8 mouse cellular contexts compared by ENCODE assay signal in the genomic region with DNA sequence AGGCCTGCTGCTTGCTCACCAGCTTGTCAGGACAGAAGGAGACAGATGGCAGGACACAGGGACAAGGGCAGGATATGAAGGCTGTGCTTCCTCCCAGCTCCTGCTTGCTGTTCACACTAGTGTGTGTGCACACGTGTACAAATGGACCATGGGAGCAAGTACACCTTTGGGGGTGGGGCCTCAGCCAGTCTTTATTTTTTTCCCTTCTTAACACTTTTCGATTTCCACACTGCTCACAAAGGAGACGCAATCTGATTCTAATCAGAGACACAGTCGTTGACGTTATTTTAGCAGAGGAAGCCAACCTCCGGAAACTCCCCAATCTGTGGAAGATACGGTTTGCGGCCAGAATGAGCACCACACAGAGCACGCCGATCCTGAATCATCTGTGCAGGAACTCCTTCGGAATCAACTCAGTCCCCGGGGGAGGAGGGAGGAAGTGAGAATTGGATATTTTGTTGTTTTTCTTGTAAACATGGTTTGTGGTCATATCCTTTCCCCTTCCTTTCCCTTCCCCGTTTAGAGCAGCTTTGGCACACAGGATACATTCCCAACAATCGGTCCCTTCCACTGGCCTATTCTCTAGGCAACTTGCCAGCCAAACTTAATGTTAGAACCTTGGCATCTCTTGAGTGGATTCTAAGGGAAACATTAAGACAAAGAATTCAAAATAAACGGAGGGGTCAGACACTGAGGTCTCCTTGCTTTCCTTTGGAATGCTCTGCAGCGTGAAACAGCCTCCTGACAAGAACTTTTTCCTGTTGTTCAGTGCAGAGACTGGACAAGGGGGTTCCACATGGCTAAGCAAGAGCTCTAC. TPM values are rescaled to one million over a fixed set of nuclear protein-coding genes. Genes with fewer than 3 reads are reported as not detected.
DNase-seq lines count a peak whose midpoint lies in the region; ATAC-seq lines count a peak whose summit lies in the region.

No protein-coding gene starts in this region.

- peak overlapping the region; percentile 77 for H3K27ac ChIP-seq in embryonic facial prominence, embryonic 15.5 days (replicated peaks)
- H3K27ac ChIP-seq in hindbrain, embryonic 16.5 days (ENCODE audit: low read depth, low read length) = no peak overlapping the region
- peak overlapping the region; percentile 49; the same call in 1 of the 2 replicates for H3K27ac ChIP-seq in liver, embryonic 11.5 days (ENCODE audit: low read depth, low read length)
- H3K27ac ChIP-seq in stomach, embryonic 14.5 days (ENCODE audit: low read length) = peak overlapping the region; percentile 66; the same call in 1 of the 2 replicates

- DNase-seq in cerebellum, adult 11-12 months = peak; percentile 31
- no peak for DNase-seq in cerebellum, postnatal 10 days
- peak; percentile 56 for DNase-seq in 3134 (ENCODE audit: extremely low read depth, insufficient read length, low spot score)
- DNase-seq in liver, embryonic 11.5 days (ENCODE audit: low spot score) = no peak
- no peak for DNase-seq in layer of hippocampus, adult 8-10 months (ENCODE audit: low spot score in 2 of 2)

- H3K4me1 ChIP-seq in embryonic facial prominence, embryonic 15.5 days = peaks cover 22% of the 10 kb centered on the region; the same call in 1 of the 2 replicates
- no peaks in the 10 kb centered on the region for H3K4me1 ChIP-seq in hindbrain, embryonic 16.5 days (ENCODE audit: control insufficient read depth, insufficient read depth, low read depth, low read length)
- peaks cover 4% of the 10 kb centered on the region for H3K4me1 ChIP-seq in liver, embryonic 11.5 days (replicated peaks; ENCODE audit: control insufficient read depth, insufficient read depth, low read length)
- H3K4me1 ChIP-seq in stomach, embryonic 14.5 days (ENCODE audit: control insufficient read depth, insufficient read depth, low read length) = no peaks in the 10 kb centered on the region

- no peaks in the 10 kb centered on the region for H3K36me3 ChIP-seq in embryonic facial prominence, embryonic 15.5 days
- no peaks in the 10 kb centered on the region for H3K36me3 ChIP-seq in hindbrain, embryonic 16.5 days (ENCODE audit: control insufficient read depth, insufficient read depth, low read length)
- H3K36me3 ChIP-seq in liver, embryonic 11.5 days (ENCODE audit: control insufficient read depth, insufficient read depth, low read length) = no peaks in the 10 kb centered on the region
- no peaks in the 10 kb centered on the region for H3K36me3 ChIP-seq in stomach, embryonic 14.5 days (ENCODE audit: control insufficient read depth, insufficient read depth, low read length)

- H3K9ac ChIP-seq in embryonic facial prominence, embryonic 15.5 days = no peak overlapping the region
- H3K9ac ChIP-seq in hindbrain, embryonic 16.5 days (ENCODE audit: low read depth, low read length) = no peak overlapping the region
- H3K9ac ChIP-seq in liver, embryonic 11.5 days (ENCODE audit: low read depth, low read length) = no peak overlapping the region
- H3K9ac ChIP-seq in stomach, embryonic 14.5 days (replicated peaks; ENCODE audit: low read depth, low read length) = no peak overlapping the region

- H3K9me3 ChIP-seq in embryonic facial prominence, embryonic 15.5 days (replicated peaks) = no peaks in the 10 kb centered on the region
- H3K9me3 ChIP-seq in hindbrain, embryonic 16.5 days (ENCODE audit: control insufficient read depth, low read length) = no peaks in the 10 kb centered on the region
- H3K9me3 ChIP-seq in liver, embryonic 11.5 days (ENCODE audit: control insufficient read depth, low read length) = no peaks in the 10 kb centered on the region
- no peaks in the 10 kb centered on the region for H3K9me3 ChIP-seq in stomach, embryonic 14.5 days (ENCODE audit: control insufficient read depth, low read depth, low read length)

- peak overlapping the region; percentile 0; the same call in 1 of the 2 replicates for H3K4me2 ChIP-seq in embryonic facial prominence, embryonic 15.5 days (replicated peaks)
- H3K4me2 ChIP-seq in hindbrain, embryonic 16.5 days (ENCODE audit: low read length) = no peak overlapping the region
- no peak overlapping the region for H3K4me2 ChIP-seq in liver, embryonic 11.5 days
- no peak overlapping the region for H3K4me2 ChIP-seq in stomach, embryonic 14.5 days (replicated peaks; ENCODE audit: low read depth, low read length)

- H3K4me3 ChIP-seq in embryonic facial prominence, embryonic 15.5 days (replicated peaks) = no peak overlapping the region
- no peak overlapping the region for H3K4me3 ChIP-seq in hindbrain, embryonic 16.5 days (ENCODE audit: low read length)
- no peak overlapping the region for H3K4me3 ChIP-seq in liver, embryonic 11.5 days (ENCODE audit: low read depth, low read length)
- no peak overlapping the region for H3K4me3 ChIP-seq in stomach, embryonic 14.5 days (ENCODE audit: low read depth, low read length)

- ATAC-seq in embryonic facial prominence, embryonic 15.5 days (ENCODE audit: insufficient number of reproducible peaks, low FRiP score, low TSS enrichment, low read depth) = peak; percentile 71
- ATAC-seq in hindbrain, embryonic 16.5 days = peak; percentile 41
- peak; percentile 45; the same call in 1 of the 2 replicates for ATAC-seq in liver, embryonic 11.5 days (replicated peaks; ENCODE audit: low FRiP score)
- ATAC-seq in stomach, embryonic 14.5 days (ENCODE audit: insufficient number of reproducible peaks, insufficient read depth, low FRiP score, low read depth) = no peak; the same call in 1 of the 2 replicates

- no peaks in the 10 kb centered on the region for H3K27me3 ChIP-seq in embryonic facial prominence, embryonic 15.5 days
- H3K27me3 ChIP-seq in hindbrain, embryonic 16.5 days (replicated peaks; ENCODE audit: control insufficient read depth, insufficient read depth, low read length) = no peaks in the 10 kb centered on the region
- no peaks in the 10 kb centered on the region for H3K27me3 ChIP-seq in liver, embryonic 11.5 days (replicated peaks; ENCODE audit: control insufficient read depth, insufficient read depth, low read length)
- no peaks in the 10 kb centered on the region for H3K27me3 ChIP-seq in stomach, embryonic 14.5 days (ENCODE audit: control insufficient read depth, insufficient read depth, low read length)

- 28% methylated on average over 16 of the region's 16 CpGs for WGBS in embryonic facial prominence, embryonic 15.5 days
- 61% methylated on average over 16 of the region's 16 CpGs for WGBS in hindbrain, embryonic 16.5 days
- 44% methylated on average over 16 of the region's 16 CpGs for WGBS in liver, embryonic 11.5 days
- 48% methylated on average over 16 of the region's 16 CpGs for WGBS in stomach, embryonic 14.5 days

RNA-seq across cellular contexts. Expression of a gene that starts 6.7 kb away (rescaled TPM):
- polyA plus RNA-seq in embryonic facial prominence, embryonic 15.5 days (2015; fragmentation: Nextera tagmentation; extraction: Ambion mirVana) = 3.2 and 3.7 TPM in 2 replicates
- polyA plus RNA-seq in hindbrain, embryonic 16.5 days (2015; fragmentation: Nextera tagmentation; extraction: Ambion mirVana) = 0.23 and 0.30 TPM in 2 replicates
- 0.17 and 0.53 TPM in 2 replicates for polyA plus RNA-seq in liver, embryonic 11.5 days (2014; fragmentation: Nextera tagmentation; extraction: Ambion mirVana)
- polyA plus RNA-seq in stomach, embryonic 14.5 days (2014; fragmentation: Nextera tagmentation; extraction: Ambion mirVana) = 0.27 and 0.88 TPM in 2 replicates
- 1 to 10 TPM in 1 of 4 experiments, under 1 TPM in 2, not detected in 1; 0.18 to 1.2 (median 0.45) TPM for total RNA-seq in layer of hippocampus, adult 8-10 months (2022)

Comparison
In these comparisons a context has a peak if more than half of its experiments do, and no peak if none do; other contexts are left out.
1. DNase-seq: peak in cerebellum, adult 11-12 months (single experiment) and 3134 (single experiment); none in cerebellum, postnatal 10 days (0 of 2), liver, embryonic 11.5 days (single experiment) and layer of hippocampus, adult 8-10 months (0 of 2).